Mouse (Mus musculus): Measurements from ENCODE around the gene Pard6a. TPM values are rescaled to one million over a fixed set of nuclear protein-coding genes. Genes with fewer than 3 reads are reported as not detected.

Pard6a gene
- polyA plus RNA-seq (2017; shearing (Covaris generic)), result 12.3 TPM

GRCm38 (mm10) chr8:105700966-105701824 lies at the start of gene Pard6a, which contains the start of gene Acd:
Gene Pard6a (plus strand): TSS chr8:105701148.
Gene Acd (minus strand): TSS chr8:105701102.

DNA sequence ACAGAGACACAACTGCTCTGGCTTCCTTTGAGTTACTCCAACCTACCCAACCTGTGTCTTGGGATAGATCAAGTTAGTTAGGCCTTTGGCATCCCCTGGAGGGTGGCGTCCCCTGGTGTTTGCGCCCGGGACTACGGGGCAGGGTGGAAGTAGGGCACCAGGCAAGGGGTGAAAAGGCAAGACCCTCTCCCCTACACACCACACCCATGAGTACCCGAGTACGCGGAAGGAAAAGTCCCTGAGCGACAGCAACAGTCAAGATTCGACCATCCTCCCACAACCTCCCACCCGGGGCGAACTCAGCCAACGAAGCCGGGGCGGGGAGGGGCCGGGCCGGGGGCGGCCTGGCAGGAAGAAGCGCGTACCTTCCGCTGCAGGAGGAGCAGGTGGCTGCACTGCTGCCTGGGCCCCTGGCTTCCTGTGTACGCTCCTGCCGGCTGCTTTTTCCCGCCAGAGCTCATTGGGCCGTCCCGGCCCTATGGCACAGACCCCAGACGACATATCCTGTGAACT lies 15.1 kb upstream of the Pard6a start, which contains the start of gene Carmil2:
Gene Carmil2 (plus strand): TSS at position 479 of the 513 bp plus-strand sequence.

GRCm38 (mm10) chr8:105707498-105708403 lies 6.8 kb downstream of the Pard6a start, which contains the start of the genes 4933405L10Rik and Enkd1:
Gene 4933405L10Rik (plus strand): TSS chr8:105707655.
Gene Enkd1 (minus strand): TSS chr8:105708210.

Other genes starting within 250 kb of the Pard6a start
- gene Tppp3, start 229.6 kb upstream of the Pard6a start, polyA plus RNA-seq (2017; shearing (Covaris generic)), result 0.76 TPM
- 3.5 TPM for gene Zdhhc1, start 204.2 kb upstream of the Pard6a start, polyA plus RNA-seq (2017; shearing (Covaris generic))
- gene Hsd11b2, start 182.4 kb upstream of the Pard6a start, polyA plus RNA-seq (2017; shearing (Covaris generic)), result not detected
- gene Atp6v0d1, start 135.1 kb upstream of the Pard6a start, polyA plus RNA-seq (2017; shearing (Covaris generic)), result 42.2 TPM
- gene Ripor1, start 95.9 kb upstream of the Pard6a start, polyA plus RNA-seq (2017; shearing (Covaris generic)), result 18.7 TPM
- gene Ctcf, start 64.6 kb upstream of the Pard6a start, polyA plus RNA-seq (2017; shearing (Covaris generic)), result 40.7 TPM
- 1.6 TPM for gene Agrp, start 63.8 kb upstream of the Pard6a start, polyA plus RNA-seq (2017; shearing (Covaris generic))
- 25.6 TPM for gene Carmil2, start 14.9 kb upstream of the Pard6a start, polyA plus RNA-seq (2017; shearing (Covaris generic))
- 92.3 TPM for gene Acd, start within 50 bp of the Pard6a start, polyA plus RNA-seq (2017; shearing (Covaris generic))
- 0.35 TPM for gene 4933405L10Rik, start 6.5 kb downstream of the Pard6a start, polyA plus RNA-seq (2017; shearing (Covaris generic))
- 3.7 TPM for gene Enkd1, start 7.1 kb downstream of the Pard6a start, polyA plus RNA-seq (2017; shearing (Covaris generic))
- 6.3 TPM for gene Gfod2, start 57.5 kb downstream of the Pard6a start, polyA plus RNA-seq (2017; shearing (Covaris generic))
- 27.8 TPM for gene Ranbp10, start 126.2 kb downstream of the Pard6a start, polyA plus RNA-seq (2017; shearing (Covaris generic))
- gene Tsnaxip1, start 126.6 kb downstream of the Pard6a start, polyA plus RNA-seq (2017; shearing (Covaris generic)), result not detected
- gene Cenpt, start 152.1 kb downstream of the Pard6a start, polyA plus RNA-seq (2017; shearing (Covaris generic)), result 18.1 TPM
- gene Thap11, start 154.0 kb downstream of the Pard6a start, polyA plus RNA-seq (2017; shearing (Covaris generic)), result 17.4 TPM
- 11.7 TPM for gene Nutf2, start 159.4 kb downstream of the Pard6a start, polyA plus RNA-seq (2017; shearing (Covaris generic))
- 120 TPM for gene Edc4, start 179.7 kb downstream of the Pard6a start, polyA plus RNA-seq (2017; shearing (Covaris generic))
- gene Nrn1l, start 192.4 kb downstream of the Pard6a start, polyA plus RNA-seq (2017; shearing (Covaris generic)), result 2.6 TPM
- 38.1 TPM for gene Pskh1, start 199.3 kb downstream of the Pard6a start, polyA plus RNA-seq (2017; shearing (Covaris generic))
- 1.9 TPM for gene Ctrl, start 232.7 kb downstream of the Pard6a start, polyA plus RNA-seq (2017; shearing (Covaris generic))
- 505 TPM for gene Psmb10, start 237.3 kb downstream of the Pard6a start, polyA plus RNA-seq (2017; shearing (Covaris generic))
- gene Lcat, start 242.2 kb downstream of the Pard6a start, polyA plus RNA-seq (2017; shearing (Covaris generic)), result 0.59 TPM